Mouse (Mus musculus): ENCODE measurements around the gene Il5. TPM values are rescaled to one million over a fixed set of nuclear protein-coding genes. Genes with fewer than 3 reads are reported as not detected.

The Il5 gene
- polyA plus RNA-seq, 1 experiment from 2014 or later: not detected

- peak overlapping the region; percentile 76 for H3K27ac ChIP-seq (replicated peaks; ENCODE audit: low read depth, low read length)
- DNase-seq (ENCODE audit: low spot score) (peak; percentile 75), ATAC-seq (ENCODE audit: low read depth) (peak; percentile 87)
- H3K4me2 ChIP-seq (ENCODE audit: low read depth, low read length): peak overlapping the region; percentile 79
- 1% methylated on average over 40 of the region's 75 CpGs for WGBS
- H3K9ac ChIP-seq (ENCODE audit: low read depth, low read length): peak overlapping the region; percentile 75
- peak overlapping the region; percentile 74 for H3K4me3 ChIP-seq (ENCODE audit: low read depth, low read length)
- no peaks in the 10 kb centered on the region for H3K27me3 ChIP-seq (replicated peaks; ENCODE audit: control insufficient read depth, insufficient read depth, low read length)
- H3K4me1 ChIP-seq (ENCODE audit: control insufficient read depth, insufficient read depth, low read length): no peaks in the 10 kb centered on the region
- no peaks in the 10 kb centered on the region for H3K9me3 ChIP-seq (ENCODE audit: control insufficient read depth, low read length)
- 0 out of 2 replicates have a peak, but pooled peaks cover 8% of the 10 kb centered on the region for H3K36me3 ChIP-seq (ENCODE audit: control insufficient read depth, insufficient read depth, low read length)
Observed at GRCm38 (mm10) chr11:53770125-53770791, 49.7 kb downstream of the Il5 start.

GRCm38 (mm10) chr11:53771001-53771744 lies 50.6 kb downstream of the Il5 start:
- Histone ChIP-seq H3K4me1 (ENCODE audit: control insufficient read depth, insufficient read depth, low read length) (no peaks in the 10 kb centered on the region), H3K9ac (ENCODE audit: low read depth, low read length) (no peak overlapping the region), H3K27me3 (replicated peaks; ENCODE audit: control insufficient read depth, insufficient read depth, low read length) (no peaks in the 10 kb centered on the region), H3K4me2 (ENCODE audit: low read depth, low read length) (peak overlapping the region; percentile 79), H3K27ac (replicated peaks; ENCODE audit: low read depth, low read length) (no peak overlapping the region), H3K4me3 (ENCODE audit: low read depth, low read length) (peak overlapping the region; percentile 74), H3K36me3 (ENCODE audit: control insufficient read depth, insufficient read depth, low read length) (peaks cover 14% of the 10 kb centered on the region; the same call in 1 of the 2 replicates), H3K9me3 (ENCODE audit: control insufficient read depth, low read length) (no peaks in the 10 kb centered on the region)
- ATAC-seq (ENCODE audit: low read depth) (no peak), DNase-seq (ENCODE audit: low spot score) (no peak)
- 80% methylated on average over 11 of the region's 11 CpGs for WGBS

GRCm38 (mm10) chr11:53772536-53772935 lies 51.9 kb downstream of the Il5 start:
- Histone ChIP-seq H3K36me3 (ENCODE audit: control insufficient read depth, insufficient read depth, low read length) (peaks cover 26% of the 10 kb centered on the region; the same call in 1 of the 2 replicates), H3K27ac (replicated peaks; ENCODE audit: low read depth, low read length) (no peak overlapping the region), H3K9me3 (ENCODE audit: control insufficient read depth, low read length) (no peaks in the 10 kb centered on the region), H3K27me3 (replicated peaks; ENCODE audit: control insufficient read depth, insufficient read depth, low read length) (no peaks in the 10 kb centered on the region), H3K4me1 (ENCODE audit: control insufficient read depth, insufficient read depth, low read length) (no peaks in the 10 kb centered on the region), H3K4me2 (ENCODE audit: low read depth, low read length) (no peak overlapping the region), H3K9ac (ENCODE audit: low read depth, low read length) (no peak overlapping the region), H3K4me3 (ENCODE audit: low read depth, low read length) (no peak overlapping the region)
- WGBS: 64% methylated on average over 9 of the region's 9 CpGs
- DNase-seq (ENCODE audit: low spot score): no peak
- ATAC-seq (ENCODE audit: low read depth): no peak

- Histone ChIP-seq H3K4me3 (ENCODE audit: low read depth, low read length) (no peak within 1 kb of the TSS), H3K27me3 (replicated peaks; ENCODE audit: control insufficient read depth, insufficient read depth, low read length) (no peaks in the 10 kb centered on the region), H3K9ac (ENCODE audit: low read depth, low read length) (no peak within 1 kb of the TSS), H3K4me2 (ENCODE audit: low read depth, low read length) (no peak within 1 kb of the TSS), H3K36me3 (ENCODE audit: control insufficient read depth, insufficient read depth, low read length) (peaks cover 28% of the 10 kb centered on the region; the same call in 1 of the 2 replicates), H3K27ac (replicated peaks; ENCODE audit: low read depth, low read length) (no peak within 1 kb of the TSS), H3K4me1 (ENCODE audit: control insufficient read depth, insufficient read depth, low read length) (no peaks in the 10 kb centered on the region), H3K9me3 (ENCODE audit: control insufficient read depth, low read length) (no peaks in the 10 kb centered on the region)
- 93% methylated on average over 5 of the region's 5 CpGs for WGBS
- DNase-seq (ENCODE audit: low spot score) (no peak), ATAC-seq (ENCODE audit: low read depth) (no peak)
Observed at GRCm38 (mm10) chr11:53773087-53773486, 52.5 kb downstream of the Il5 start, which contains the start of gene Gm17334. Gene Gm17334 (minus strand): TSS chr11:53773187.

GRCm38 (mm10) chr11:53773641-53774360 lies 53.2 kb downstream of the Il5 start:
- Histone ChIP-seq H3K4me2 (ENCODE audit: low read depth, low read length) (no peak overlapping the region), H3K9ac (ENCODE audit: low read depth, low read length) (no peak overlapping the region), H3K9me3 (ENCODE audit: control insufficient read depth, low read length) (no peaks in the 10 kb centered on the region), H3K27me3 (replicated peaks; ENCODE audit: control insufficient read depth, insufficient read depth, low read length) (no peaks in the 10 kb centered on the region), H3K27ac (replicated peaks; ENCODE audit: low read depth, low read length) (no peak overlapping the region), H3K36me3 (ENCODE audit: control insufficient read depth, insufficient read depth, low read length) (peaks cover 28% of the 10 kb centered on the region; the same call in 1 of the 2 replicates), H3K4me1 (ENCODE audit: control insufficient read depth, insufficient read depth, low read length) (no peaks in the 10 kb centered on the region), H3K4me3 (ENCODE audit: low read depth, low read length) (no peak overlapping the region)
- WGBS: 87% methylated on average over 16 of the region's 16 CpGs
- no peak for ATAC-seq (ENCODE audit: low read depth)
- no peak for DNase-seq (ENCODE audit: low spot score)

Small RNA genes lying within 50 kb of the gene (microRNA-seq; reads per million reads assigned to microRNA genes)
- not detected for gene Mir7671 (ENCODE audit: borderline number of aligned reads)

Other genes with a start within 250 kb of the Il5 start
- not detected in 2 replicates for gene Gm9945, start 240.6 kb upstream of the Il5 start, polyA plus RNA-seq (2014; fragmentation: Nextera tagmentation; extraction: Ambion mirVana)
- 1.00 and 1.0 TPM in 2 replicates for gene Sowaha, start 240.5 kb upstream of the Il5 start, polyA plus RNA-seq (2014; fragmentation: Nextera tagmentation; extraction: Ambion mirVana)
- 42.2 and 46.6 TPM in 2 replicates for gene Sept8, start 201.5 kb upstream of the Il5 start, polyA plus RNA-seq (2014; fragmentation: Nextera tagmentation; extraction: Ambion mirVana)
- gene Kif3a, start 153.4 kb upstream of the Il5 start, polyA plus RNA-seq (2014; fragmentation: Nextera tagmentation; extraction: Ambion mirVana): 75.4 and 77.0 TPM in 2 replicates
- gene Il4, start 102.1 kb upstream of the Il5 start, polyA plus RNA-seq (2014; fragmentation: Nextera tagmentation; extraction: Ambion mirVana): 1.1 and 4.3 TPM in 2 replicates
- gene Il13, start 86.1 kb upstream of the Il5 start, polyA plus RNA-seq (2014; fragmentation: Nextera tagmentation; extraction: Ambion mirVana): not detected in 2 replicates
- 18.0 and 19.5 TPM in 2 replicates for gene Rad50, start 13.5 kb upstream of the Il5 start, polyA plus RNA-seq (2014; fragmentation: Nextera tagmentation; extraction: Ambion mirVana)
- 13.2 and 13.9 TPM in 2 replicates for gene Irf1, start 49.2 kb downstream of the Il5 start, polyA plus RNA-seq (2014; fragmentation: Nextera tagmentation; extraction: Ambion mirVana)
- gene Gm17334, start 52.4 kb downstream of the Il5 start, polyA plus RNA-seq (2014; fragmentation: Nextera tagmentation; extraction: Ambion mirVana): 0.19 TPM in 1 of 2 replicates, not detected in the other
- 0.47 and 0.63 TPM in 2 replicates for gene Gm12216, start 138.5 kb downstream of the Il5 start, polyA plus RNA-seq (2014; fragmentation: Nextera tagmentation; extraction: Ambion mirVana)
- 9.0 and 10.2 TPM in 2 replicates for gene Slc22a5, start 170.9 kb downstream of the Il5 start, polyA plus RNA-seq (2014; fragmentation: Nextera tagmentation; extraction: Ambion mirVana)